Mouse (Mus musculus) skeletal muscle tissue, adult 2 months (tissue): ENCODE measurements around the gene Ankrd34a.

Source experiments
- DNase-seq: peaks from one replicate; pipeline ENCODE4 v3.0.0-alpha.2; 2012; ENCODE audit warnings: low read depth, low spot score

Ankrd34a gene

GRCm38 (mm10) chr3:96563267-96563666, 33.2 kb upstream of the Ankrd34a start:
- DNase-seq = no peak

GRCm38 (mm10) chr3:96563911-96564632, 32.4 kb upstream of the Ankrd34a start:
- DNase-seq = no peak

DNA sequence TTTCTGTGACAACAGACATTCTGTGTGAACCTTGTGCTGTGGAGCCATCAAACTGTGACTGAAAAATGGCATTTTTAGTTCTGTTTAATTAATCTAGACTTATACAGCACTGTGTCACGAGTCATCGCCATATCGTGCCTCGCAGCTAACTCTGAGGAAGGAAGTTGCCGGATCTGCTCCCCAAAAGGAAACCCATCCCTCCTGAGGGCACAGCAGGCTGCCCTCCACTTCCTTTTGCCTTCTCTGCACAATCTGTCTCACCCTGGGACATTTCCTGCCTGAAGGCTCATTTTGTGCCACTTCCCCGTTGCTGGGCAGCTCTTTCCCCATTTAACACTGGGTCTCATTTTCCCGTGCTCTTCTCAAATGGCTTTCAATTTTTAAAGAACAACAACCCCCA, 31.8 kb upstream of the Ankrd34a start:
- DNase-seq = no peak

GRCm38 (mm10) chr3:96565105-96565504, 31.3 kb upstream of the Ankrd34a start:
- no peak for DNase-seq

GRCm38 (mm10) chr3:96566661-96567450, 29.6 kb upstream of the Ankrd34a start:
- DNase-seq = no peak

GRCm38 (mm10) chr3:96568605-96569004, 27.8 kb upstream of the Ankrd34a start:
- DNase-seq = no peak

- no peak for DNase-seq
These were observed 26.9 kb upstream of the Ankrd34a start for GRCm38 (mm10) chr3:96569506-96569905.

DNA sequence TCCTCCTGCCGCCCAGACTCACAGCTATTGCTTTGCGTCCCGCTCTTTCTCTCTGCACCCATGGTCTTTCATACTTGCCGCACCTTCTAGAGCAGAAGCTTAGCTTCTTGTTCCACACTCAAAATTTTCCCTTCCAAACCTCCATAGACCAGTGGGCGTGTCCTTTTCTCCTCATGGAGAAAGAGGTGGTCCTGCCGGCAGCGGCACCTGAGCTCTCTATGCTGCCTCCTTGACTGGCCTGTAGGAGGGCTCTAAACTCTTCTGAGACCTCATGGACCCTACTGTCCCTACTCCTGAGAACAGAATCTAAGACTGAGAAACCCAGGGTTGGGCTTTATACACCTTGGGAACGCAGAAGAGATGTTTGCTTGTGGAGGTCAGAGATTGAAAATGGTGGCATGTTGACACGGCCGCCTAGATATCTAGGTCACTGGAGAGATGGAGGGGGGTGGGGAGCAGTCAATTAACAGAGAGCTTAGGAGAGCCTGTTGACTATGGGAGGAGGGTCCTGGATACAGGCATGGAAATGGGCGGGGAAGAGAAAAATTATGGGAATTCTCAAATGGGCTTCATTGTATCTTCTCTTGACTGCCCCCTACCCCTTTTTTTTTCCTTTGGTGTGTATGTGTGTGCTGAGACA, 26.4 kb upstream of the Ankrd34a start:
- no peak for DNase-seq

GRCm38 (mm10) chr3:96570643-96571042, 25.8 kb upstream of the Ankrd34a start:
- no peak for DNase-seq

GRCm38 (mm10) chr3:96571336-96571735, 25.1 kb upstream of the Ankrd34a start:
- no peak for DNase-seq

DNA sequence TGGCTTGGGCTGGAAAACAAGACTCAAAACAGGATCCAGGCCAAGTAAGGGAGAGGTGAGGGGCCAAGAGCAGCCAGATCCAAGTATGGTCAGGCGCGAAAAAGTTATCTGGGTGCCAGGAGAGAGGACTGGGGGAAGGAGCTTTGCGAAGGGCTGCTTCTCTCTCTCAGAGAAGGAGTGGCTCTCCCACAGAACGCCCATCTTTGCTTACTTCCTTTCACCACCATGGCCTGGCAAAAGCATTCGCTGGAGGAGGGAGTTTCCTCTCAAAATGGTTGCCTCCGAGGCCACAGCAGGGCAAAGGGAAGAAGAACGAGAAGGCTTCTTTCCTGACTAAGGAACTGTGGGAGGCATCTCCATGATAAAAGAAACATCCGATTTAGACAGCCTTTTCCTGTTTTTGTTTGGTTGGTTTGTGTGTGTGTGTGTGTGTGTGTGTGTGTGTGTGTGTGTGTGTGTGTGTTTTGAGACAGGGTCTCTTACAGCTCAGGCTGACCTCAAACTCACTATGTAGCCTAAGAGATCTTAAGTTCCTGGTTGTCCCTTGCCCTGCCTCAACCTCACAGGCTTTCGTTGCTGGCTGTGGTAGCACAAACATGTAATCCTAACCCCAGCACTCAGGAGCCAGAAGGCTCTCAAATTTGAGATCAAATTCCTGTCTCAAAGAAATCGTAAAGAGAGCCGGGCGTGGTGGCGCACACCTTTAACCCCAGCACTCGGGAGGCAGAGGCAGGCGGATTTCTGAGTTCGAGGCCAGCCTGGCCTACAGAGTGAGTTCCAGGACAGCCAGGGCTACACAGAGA, 24.3 kb upstream of the Ankrd34a start:
- DNase-seq = peak; percentile 81

DNA sequence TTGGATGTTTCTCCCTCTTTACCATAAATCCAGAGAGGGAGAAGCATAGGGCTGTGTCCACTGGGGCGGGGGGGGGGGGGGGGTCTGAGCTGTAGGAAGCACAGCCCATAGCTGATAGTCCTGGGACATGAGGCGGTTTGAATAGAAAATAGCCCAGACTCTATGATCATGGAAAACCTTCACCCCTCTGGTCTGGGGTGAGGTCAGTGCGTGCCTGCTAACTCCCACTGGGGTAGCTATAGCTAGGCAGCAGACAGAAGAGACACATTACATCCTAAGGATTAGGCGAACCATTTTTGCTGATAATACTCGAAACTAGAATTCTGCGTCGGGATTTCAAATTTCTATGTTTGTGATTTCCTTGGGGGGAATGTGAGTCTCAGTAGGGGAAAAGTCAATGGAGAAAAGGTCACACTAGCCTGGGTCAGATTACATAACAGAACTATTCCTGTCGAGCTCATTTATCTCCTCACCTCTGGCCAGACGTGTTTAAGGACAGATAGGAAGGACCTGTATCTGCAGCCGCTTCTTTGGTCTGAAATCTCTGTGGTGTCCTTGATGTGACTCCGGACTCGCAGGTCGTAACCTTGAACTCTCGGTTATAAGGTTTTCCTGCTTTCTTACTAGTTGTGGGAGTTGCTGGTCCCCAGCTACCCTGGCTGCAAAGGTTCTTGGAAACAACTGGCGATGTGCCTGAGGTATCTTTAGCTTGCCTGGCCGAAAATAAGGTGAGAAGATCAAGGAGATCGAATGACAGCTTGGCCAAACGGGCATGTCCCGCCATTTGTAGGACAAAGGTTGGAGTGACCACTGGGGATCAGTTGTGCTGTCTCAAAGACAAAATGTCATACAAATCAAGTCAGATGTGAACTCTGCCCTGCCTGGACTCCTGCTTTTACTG, 22.6 kb upstream of the Ankrd34a start:
- peak; percentile 91 for DNase-seq

GRCm38 (mm10) chr3:96575272-96575984, 21.0 kb upstream of the Ankrd34a start:
- DNase-seq = peak; percentile 86

DNA sequence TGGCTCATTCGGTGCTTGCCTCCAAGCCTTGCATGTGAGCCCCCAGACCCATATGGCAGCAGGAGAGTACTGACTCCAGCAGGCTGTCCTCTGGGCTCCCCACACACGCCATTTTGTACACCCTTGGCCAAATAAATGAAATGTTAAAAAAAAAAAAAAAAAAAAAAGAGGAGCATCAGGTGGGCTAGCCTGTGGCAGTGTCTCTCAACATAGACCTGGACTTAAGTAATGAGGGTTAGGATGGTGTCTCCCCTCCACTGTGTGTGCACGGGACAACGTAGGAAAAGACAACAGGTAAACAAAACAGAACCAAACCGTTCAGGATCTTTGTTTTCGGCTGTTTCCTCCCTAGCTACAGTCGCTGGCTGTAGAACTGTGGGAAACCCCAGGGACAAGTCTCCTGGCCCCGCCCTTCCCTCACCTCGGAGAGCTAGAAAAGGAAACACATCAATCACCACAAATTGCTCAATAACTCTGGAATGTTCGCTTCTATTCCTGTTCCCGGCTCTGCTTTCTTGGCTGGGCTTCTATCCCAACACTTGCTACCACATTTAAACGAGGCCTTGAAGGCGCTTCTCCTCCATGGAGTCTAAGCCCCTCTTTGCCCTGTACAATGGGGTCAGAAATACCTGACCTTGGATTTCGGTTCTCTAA, 20.3 kb upstream of the Ankrd34a start:
- DNase-seq = peak; percentile 93

GRCm38 (mm10) chr3:96576690-96577541, 19.5 kb upstream of the Ankrd34a start, which contains the start of gene Gm16253:
Gene Gm16253, plus strand, starts transcription at chr3:96576984.
- DNase-seq = peak; percentile 98

- DNase-seq = no peak
These were observed 18.9 kb upstream of the Ankrd34a start for GRCm38 (mm10) chr3:96577566-96577965.

DNA sequence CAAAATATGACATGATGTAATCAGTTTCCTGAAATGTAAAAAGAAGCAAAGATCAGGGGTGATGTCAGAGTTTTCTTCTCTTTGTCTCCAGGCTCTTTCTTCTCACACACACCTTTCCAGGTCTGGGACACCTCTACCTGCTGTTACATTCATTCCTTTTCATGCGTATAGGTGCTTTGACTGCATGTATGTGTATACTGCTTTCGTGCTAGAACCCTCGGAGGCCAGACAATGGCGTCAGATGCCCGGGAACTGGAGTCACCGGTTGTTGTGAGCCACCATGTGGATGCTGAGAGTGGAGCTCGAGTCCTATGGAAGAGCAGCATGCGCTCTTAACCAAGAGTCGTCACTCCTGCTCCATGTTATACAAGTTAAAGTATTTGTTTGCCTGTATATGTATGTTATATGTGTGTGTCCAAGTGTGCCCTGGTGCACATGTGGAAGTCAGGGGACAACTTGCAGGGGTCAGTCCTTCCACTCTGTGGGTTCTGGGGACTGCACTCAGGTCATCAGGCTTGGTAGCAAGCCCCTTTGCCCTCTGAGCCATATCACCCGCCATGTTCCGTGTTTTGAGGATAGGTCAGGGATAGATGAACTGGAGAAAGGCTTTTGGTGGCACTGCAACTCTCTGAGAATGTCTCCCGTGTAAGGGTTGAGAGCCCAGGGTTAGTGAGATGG, 17.7 kb upstream of the Ankrd34a start:
- DNase-seq = no peak

GRCm38 (mm10) chr3:96579239-96579750, 17.1 kb upstream of the Ankrd34a start:
- DNase-seq = no peak
